Mouse (Mus musculus) heart, embryonic 15.5 days (tissue): Measurements from ENCODE around the gene Galnt10. TPM values are rescaled to one million over a fixed set of nuclear protein-coding genes. Genes with fewer than 3 reads are reported as not detected.

Experiments used
- ATAC-seq: fragments of 200-750 bp; cut with Nextera tagmentation; replicated peaks from 2 replicates; pipeline ENCODE4 v1.8.0; 2017; ENCODE audit warnings: low read depth, moderate TSS enrichment; ENCODE audit not compliant: insufficient number of reproducible peaks, insufficient read depth, low FRiP score
- H3K27ac ChIP-seq: fragments of 300-500 bp; sonication (generic); 2 replicates; pipeline ENCODE4 v1.5.1; 2015; ENCODE audit warnings: mild to moderate bottlenecking, inconsistent platforms
- H3K27me3 ChIP-seq: fragments of 300-500 bp; sonication (generic); 2 replicates; pipeline ENCODE4 v1.6.1; 2015; ENCODE audit warnings: inconsistent platforms
- H3K36me3 ChIP-seq: fragments of 300-500 bp; sonication (generic); 2 replicates; pipeline ENCODE4 v1.6.1; 2015; ENCODE audit warnings: mild to moderate bottlenecking, inconsistent platforms
- H3K4me1 ChIP-seq: fragments of 300-500 bp; sonication (generic); replicated peaks from 2 replicates; pipeline ENCODE4 v1.6.1; 2015; ENCODE audit warnings: inconsistent platforms
- H3K4me2 ChIP-seq: fragments of 300-500 bp; sonication (generic); 2 replicates; pipeline ENCODE4 v1.6.1; 2015; ENCODE audit warnings: inconsistent platforms, mild to moderate bottlenecking, moderate library complexity
- H3K4me3 ChIP-seq: fragments of 300-500 bp; sonication (generic); 2 replicates; pipeline ENCODE4 v1.5.1; 2015; ENCODE audit warnings: mild to moderate bottlenecking, inconsistent platforms
- H3K9ac ChIP-seq: fragments of 300-500 bp; sonication (generic); 2 replicates; pipeline ENCODE4 v1.6.1; 2015; ENCODE audit warnings: mild to moderate bottlenecking, inconsistent platforms
- H3K9me3 ChIP-seq: fragments of 300-500 bp; sonication (generic); replicated peaks from 2 replicates; pipeline ENCODE4 v1.6.1; 2016; ENCODE audit warnings: inconsistent platforms
- WGBS: fragments of 180-500 bp; shearing (Covaris S2); methylation state at CpG from one replicate; pipeline ENCODE4 v1.1.7; 2015; ENCODE audit warnings: mixed read lengths; 5-methylcytosine and 5-hydroxymethylcytosine counted together
- polyA plus RNA-seq: library from polyadenylated mRNA; unstranded; fragments of >200 nt; fragmentation: Nextera tagmentation; extraction: Ambion mirVana; gene quantifications from 2 replicates; pipeline ENCODE4 v1.2.1, GENCODE M21; 2015

Gene Galnt10
- polyA plus RNA-seq, 1 experiment from 2014 or later, result 8.9 TPM

GRCm38 (mm10) chr11:57677261-57677660 is 32.0 kb downstream of the Galnt10 start:
- 35% methylated on average over 3 of the region's 3 CpGs for WGBS
- no peak for ATAC-seq
- no peak overlapping the region for H3K27ac ChIP-seq
- H3K4me3 ChIP-seq, result no peak overlapping the region
- peaks cover 28% of the 10 kb centered on the region for H3K4me1 ChIP-seq
- H3K27me3 ChIP-seq, result no peaks in the 10 kb centered on the region
- H3K9ac ChIP-seq, result no peak overlapping the region
- H3K36me3 ChIP-seq, result no peaks in the 10 kb centered on the region
- H3K9me3 ChIP-seq, result no peaks in the 10 kb centered on the region
- no peak overlapping the region for H3K4me2 ChIP-seq

GRCm38 (mm10) chr11:57682589-57682988 is 37.3 kb downstream of the Galnt10 start:
- no peak overlapping the region for H3K4me2 ChIP-seq
- H3K4me1 ChIP-seq, result peaks cover 28% of the 10 kb centered on the region
- no peak for ATAC-seq
- no peak overlapping the region for H3K27ac ChIP-seq
- no peaks in the 10 kb centered on the region for H3K36me3 ChIP-seq
- no peaks in the 10 kb centered on the region for H3K9me3 ChIP-seq
- 40% methylated on average over 7 of the region's 7 CpGs for WGBS
- H3K9ac ChIP-seq, result no peak overlapping the region
- H3K4me3 ChIP-seq, result no peak overlapping the region
- H3K27me3 ChIP-seq, result no peaks in the 10 kb centered on the region

- Histone ChIP-seq H3K36me3 (no peaks in the 10 kb centered on the region), H3K4me1 (peaks cover 33% of the 10 kb centered on the region), H3K9ac (no peak overlapping the region), H3K27ac (no peak overlapping the region), H3K27me3 (no peaks in the 10 kb centered on the region), H3K4me3 (no peak overlapping the region), H3K9me3 (no peaks in the 10 kb centered on the region), H3K4me2 (no peak overlapping the region)
- 68% methylated on average over 12 of the region's 12 CpGs for WGBS
- ATAC-seq, result no peak
Measured at GRCm38 (mm10) chr11:57683125-57683524, 37.9 kb downstream of the Galnt10 start.

DNA sequence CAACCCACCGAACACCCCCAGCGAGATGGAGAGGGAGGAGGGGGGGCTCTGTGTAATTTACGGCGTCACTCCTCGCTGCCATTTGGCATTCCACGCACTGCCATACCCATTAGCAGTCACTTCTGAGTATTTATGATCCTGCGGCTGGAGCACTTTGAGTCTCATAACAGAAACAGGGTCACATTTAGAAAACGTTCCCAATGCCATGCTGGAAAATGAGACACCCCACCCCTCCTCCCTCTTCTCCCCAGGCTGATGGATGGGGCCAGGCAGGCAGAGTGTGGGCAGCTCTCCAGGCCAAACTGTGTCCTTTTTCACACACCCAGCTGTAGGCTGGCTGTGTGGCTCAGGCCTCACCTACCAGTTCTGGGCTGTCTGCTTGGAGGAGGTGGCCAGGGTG is 38.7 kb downstream of the Galnt10 start:
- H3K4me1 ChIP-seq, result peaks cover 41% of the 10 kb centered on the region
- 41% methylated on average over 8 of the region's 8 CpGs for WGBS
- no peak overlapping the region for H3K27ac ChIP-seq
- no peak for ATAC-seq
- H3K27me3 ChIP-seq, result no peaks in the 10 kb centered on the region
- H3K4me3 ChIP-seq, result no peak overlapping the region
- no peak overlapping the region for H3K4me2 ChIP-seq
- H3K9me3 ChIP-seq, result no peaks in the 10 kb centered on the region
- no peak overlapping the region for H3K9ac ChIP-seq
- no peaks in the 10 kb centered on the region for H3K36me3 ChIP-seq

DNA sequence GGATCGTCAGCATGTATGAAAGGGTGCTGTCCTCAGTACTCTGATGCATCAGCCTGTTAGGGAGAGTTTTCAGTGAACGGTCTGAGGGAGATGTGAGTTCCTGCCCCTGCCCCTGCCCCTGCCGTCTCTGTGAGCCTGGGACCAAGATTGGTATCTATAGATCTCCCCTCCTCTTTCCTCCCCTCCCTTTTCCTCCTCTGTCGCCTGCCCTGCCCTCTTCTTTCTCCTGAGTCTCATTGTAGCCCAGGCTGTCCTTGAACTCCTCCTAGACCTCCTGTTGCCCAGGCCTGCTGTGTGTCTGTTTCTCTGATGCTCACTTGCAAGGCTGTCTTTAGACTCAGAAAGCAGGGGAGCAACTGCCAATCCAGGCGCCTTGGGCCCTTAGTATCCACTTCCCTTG is 39.6 kb downstream of the Galnt10 start:
- H3K9ac ChIP-seq, result no peak overlapping the region
- no peak for ATAC-seq
- H3K9me3 ChIP-seq, result no peaks in the 10 kb centered on the region
- H3K4me1 ChIP-seq, result peaks cover 44% of the 10 kb centered on the region
- no peaks in the 10 kb centered on the region for H3K27me3 ChIP-seq
- WGBS, result 47% methylated on average over 5 of the region's 5 CpGs
- no peaks in the 10 kb centered on the region for H3K36me3 ChIP-seq
- no peak overlapping the region for H3K4me3 ChIP-seq
- H3K27ac ChIP-seq, result no peak overlapping the region
- H3K4me2 ChIP-seq, result no peak overlapping the region

GRCm38 (mm10) chr11:57685689-57686454 is 40.6 kb downstream of the Galnt10 start:
- H3K36me3 ChIP-seq, result no peaks in the 10 kb centered on the region
- H3K4me2 ChIP-seq, result no peak overlapping the region
- WGBS, result 59% methylated on average over 10 of the region's 10 CpGs
- H3K4me1 ChIP-seq, result peaks cover 44% of the 10 kb centered on the region
- no peak overlapping the region for H3K4me3 ChIP-seq
- no peak for ATAC-seq
- no peak overlapping the region for H3K9ac ChIP-seq
- no peak overlapping the region for H3K27ac ChIP-seq
- no peaks in the 10 kb centered on the region for H3K9me3 ChIP-seq
- H3K27me3 ChIP-seq, result no peaks in the 10 kb centered on the region

- H3K4me3 ChIP-seq, result no peak overlapping the region
- H3K4me1 ChIP-seq, result peaks cover 44% of the 10 kb centered on the region
- H3K27me3 ChIP-seq, result no peaks in the 10 kb centered on the region
- 59% methylated on average over 12 of the region's 12 CpGs for whole genome bisulfite sequencing
- no peaks in the 10 kb centered on the region for H3K36me3 ChIP-seq
- no peak for ATAC-seq
- 0 out of 2 replicates have a peak overlapping the region, but pooled peaks have one; percentile 21 for H3K9ac ChIP-seq
- no peak overlapping the region for H3K27ac ChIP-seq
- no peak overlapping the region for H3K4me2 ChIP-seq
- H3K9me3 ChIP-seq, result no peaks in the 10 kb centered on the region
Measured at GRCm38 (mm10) chr11:57686797-57687196, 41.6 kb downstream of the Galnt10 start.

DNA sequence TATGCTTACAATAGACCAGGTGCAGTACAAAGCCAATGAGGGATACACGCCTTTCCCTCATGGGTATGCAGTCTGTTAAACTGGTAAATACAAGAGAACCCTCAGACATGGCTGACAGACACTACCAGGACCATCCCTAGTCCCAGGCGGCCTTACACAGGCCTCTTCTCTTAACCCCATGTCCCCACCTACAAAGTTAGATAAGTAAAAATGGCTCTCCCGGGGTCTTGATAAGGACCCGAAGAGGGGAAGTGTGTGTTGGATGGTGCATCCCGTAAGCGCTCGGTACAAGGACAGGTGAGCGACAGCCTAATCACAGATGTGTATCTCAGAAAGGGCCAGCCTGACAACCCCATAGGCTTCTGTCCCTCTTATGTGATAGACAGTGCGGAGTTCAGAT is 42.0 kb downstream of the Galnt10 start:
- 71% methylated on average over 9 of the region's 9 CpGs for WGBS
- H3K36me3 ChIP-seq, result no peaks in the 10 kb centered on the region
- ATAC-seq, result no peak
- H3K4me3 ChIP-seq, result no peak overlapping the region
- no peak overlapping the region for H3K4me2 ChIP-seq
- no peak overlapping the region for H3K9ac ChIP-seq
- H3K9me3 ChIP-seq, result no peaks in the 10 kb centered on the region
- H3K27me3 ChIP-seq, result no peaks in the 10 kb centered on the region
- H3K27ac ChIP-seq, result no peak overlapping the region
- H3K4me1 ChIP-seq, result peaks cover 44% of the 10 kb centered on the region

GRCm38 (mm10) chr11:57688179-57688929 is 43.1 kb downstream of the Galnt10 start:
- no peaks in the 10 kb centered on the region for H3K27me3 ChIP-seq
- H3K36me3 ChIP-seq, result no peaks in the 10 kb centered on the region
- H3K4me3 ChIP-seq, result no peak overlapping the region
- WGBS, result 40% methylated on average over 14 of the region's 14 CpGs
- H3K4me1 ChIP-seq, result peaks cover 39% of the 10 kb centered on the region
- ATAC-seq, result no peak; the same call in 1 of the 2 replicates
- H3K4me2 ChIP-seq, result no peak overlapping the region
- H3K27ac ChIP-seq, result no peak overlapping the region
- H3K9me3 ChIP-seq, result no peaks in the 10 kb centered on the region
- H3K9ac ChIP-seq, result no peak overlapping the region

DNA sequence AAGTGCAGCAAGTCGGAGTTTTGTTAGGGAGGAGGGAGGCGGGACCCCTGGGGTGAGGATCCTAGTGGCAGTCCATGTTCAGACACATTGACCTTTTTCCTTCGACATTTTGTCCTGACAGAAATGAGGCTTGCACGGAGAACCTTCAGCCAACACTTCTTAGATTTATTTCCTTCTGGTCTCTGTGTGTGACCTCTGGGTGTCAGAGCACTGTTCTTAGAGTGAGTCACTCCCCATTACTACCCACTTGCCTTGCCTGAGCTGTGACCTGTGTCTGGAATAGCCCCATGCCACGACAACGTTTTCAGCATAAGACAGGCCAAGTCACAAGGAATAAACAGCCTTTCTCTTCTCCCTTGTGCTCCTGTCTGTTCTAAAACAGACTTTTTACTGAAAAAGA is 44.6 kb downstream of the Galnt10 start:
- Histone ChIP-seq H3K36me3 (no peaks in the 10 kb centered on the region), H3K4me3 (no peak overlapping the region), H3K4me2 (no peak overlapping the region), H3K4me1 (peaks cover 29% of the 10 kb centered on the region), H3K27ac (no peak overlapping the region), H3K27me3 (no peaks in the 10 kb centered on the region), H3K9me3 (no peaks in the 10 kb centered on the region), H3K9ac (no peak overlapping the region)
- WGBS, result 70% methylated on average over 6 of the region's 6 CpGs
- ATAC-seq, result no peak

- H3K4me2 ChIP-seq, result no peak overlapping the region
- no peak for ATAC-seq
- no peaks in the 10 kb centered on the region for H3K36me3 ChIP-seq
- no peak overlapping the region for H3K9ac ChIP-seq
- H3K27ac ChIP-seq, result no peak overlapping the region
- no peaks in the 10 kb centered on the region for H3K27me3 ChIP-seq
- H3K9me3 ChIP-seq, result no peaks in the 10 kb centered on the region
- H3K4me1 ChIP-seq, result peaks cover 29% of the 10 kb centered on the region
- 86% methylated on average over 5 of the region's 5 CpGs for WGBS
- no peak overlapping the region for H3K4me3 ChIP-seq
Measured at GRCm38 (mm10) chr11:57690836-57691235, 45.6 kb downstream of the Galnt10 start.
